Comparison of ENCODE assay signal across 8 mouse cellular contexts in the genomic region with DNA sequence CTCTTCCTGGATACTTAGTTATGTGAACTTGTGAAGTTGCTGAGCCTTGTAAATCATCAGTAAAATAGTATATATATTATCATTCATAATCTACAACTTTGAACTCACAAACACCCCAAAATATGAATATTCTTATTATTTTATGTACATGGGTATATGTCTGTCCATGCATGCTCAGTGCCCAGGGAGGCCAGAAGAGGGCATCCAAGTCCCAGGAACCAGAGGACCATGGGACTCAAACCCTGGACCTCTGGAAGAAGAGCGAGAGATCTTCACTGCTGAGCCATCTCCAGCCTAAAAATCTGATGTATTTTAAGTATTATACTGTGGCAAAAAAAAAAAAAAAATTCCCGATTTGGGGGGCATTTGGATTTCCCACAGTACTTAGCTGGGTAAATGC. TPM values are rescaled to one million over a fixed set of nuclear protein-coding genes. Genes with fewer than 3 reads are reported as not detected.
A peak's percentile ranks its signal among the peaks of the same experiment; 100 is the strongest.
DNase-seq lines count a peak whose midpoint lies in the region; TF ChIP-seq lines count a peak whose summit lies in the region.

No protein-coding gene starts in this region.

- H3K4me3 ChIP-seq in kidney, adult 2 months (ENCODE audit: insufficient read depth, low read depth, low read length) = no peak overlapping the region
- H3K4me3 ChIP-seq in E14TG2a.4 (replicated peaks; ENCODE audit: low read length) = no peak overlapping the region

- no peaks in the 10 kb centered on the region for H3K27me3 ChIP-seq in kidney, adult 2 months (replicated peaks; ENCODE audit: control insufficient read depth, insufficient read depth, low read length)
- H3K27me3 ChIP-seq in E14TG2a.4 (ENCODE audit: insufficient read depth, low read length) = no peaks in the 10 kb centered on the region

- WGBS in kidney, adult 2 months = 32% methylated on average over 2 of the region's 2 CpGs

- H3K27ac ChIP-seq in kidney, adult 2 months (ENCODE audit: insufficient read depth, low read depth, low read length) = no peak overlapping the region

- no peaks in the 10 kb centered on the region for H3K9me3 ChIP-seq in E14TG2a.4 (ENCODE audit: low read length)

- no peak for TF ChIP-seq POLR2A in kidney, adult 2 months (IDR thresholded peaks at IDR 0.05; ENCODE audit: low read depth, low read length)

- DNase-seq in adrenal gland, adult (ENCODE audit: inconsistent age in 2 of 2, low spot score in 1 of 2) = peak; percentile 42 to 74
- DNase-seq in adrenal gland, adult 8-10 months = no peak
- peak; percentile 38 for DNase-seq in kidney, adult 2 months
- DNase-seq in kidney, adult 9 months = no peak
- peak; percentile 33 to 66 for DNase-seq in kidney, postnatal 36 days
- DNase-seq in T-cell, adult 2 months (ENCODE audit: low spot score) = no peak
- no peak for DNase-seq in urinary bladder, adult 2 months (ENCODE audit: low spot score)

- peak; percentile 76 for TF ChIP-seq CTCF in kidney, adult 2 months (conservative IDR thresholded peaks at IDR 0.05; ENCODE audit: insufficient read depth, insufficient read length, low read depth, low read length)
- peak; percentile 30 for TF ChIP-seq CTCF in E14TG2a.4 (conservative IDR thresholded peaks at IDR 0.05; ENCODE audit: low read length)

- no peaks in the 10 kb centered on the region for H3K36me3 ChIP-seq in kidney, adult 2 months (ENCODE audit: control insufficient read depth, insufficient read depth, low read length)
- peaks cover 14% of the 10 kb centered on the region; the same call in 1 of the 2 replicates for H3K36me3 ChIP-seq in E14TG2a.4 (ENCODE audit: insufficient read depth, low read length)

- H3K4me1 ChIP-seq in kidney, adult 2 months (ENCODE audit: control insufficient read depth, insufficient read depth, low read length) = no peaks in the 10 kb centered on the region
- peaks cover 17% of the 10 kb centered on the region for H3K4me1 ChIP-seq in E14TG2a.4 (replicated peaks; ENCODE audit: low read depth, low read length)

RNA-seq across cellular contexts. Expression of a gene that starts 30.2 kb away (rescaled TPM):
- total RNA-seq in adrenal gland, adult 8-10 months (2022) = 10 to 100 TPM in 3 of 4 experiments, 1 to 10 TPM in 1; 9.5 to 13.6 (median 11.7) TPM
- 4.6 and 5.3 TPM in 2 replicates for polyA plus RNA-seq in kidney, adult 2 months (2012; rRNA removed)
- 9.1 and 11.4 TPM in 2 replicates for polyA plus RNA-seq in urinary bladder, adult 2 months (2012; rRNA removed)

RNA-seq across cellular contexts. Expression of a gene that starts 37.2 kb away (rescaled TPM):
- total RNA-seq in adrenal gland, adult 8-10 months (2022) = 1 to 10 TPM; 6.6 to 9.3 (median 7.9) TPM
- polyA plus RNA-seq in kidney, adult 2 months (2012; rRNA removed) = 39.0 and 41.1 TPM in 2 replicates
- 12.4 and 13.5 TPM in 2 replicates for polyA plus RNA-seq in urinary bladder, adult 2 months (2012; rRNA removed)

RNA-seq across cellular contexts. Expression of a gene that starts 42.0 kb away (rescaled TPM):
- 10 to 100 TPM; 26.8 to 60.1 (median 38.2) TPM for total RNA-seq in adrenal gland, adult 8-10 months (2022)
- 548 and 676 TPM in 2 replicates for polyA plus RNA-seq in kidney, adult 2 months (2012; rRNA removed)
- 150 and 169 TPM in 2 replicates for polyA plus RNA-seq in urinary bladder, adult 2 months (2012; rRNA removed)

RNA-seq across cellular contexts. Expression of a gene that starts 43.0 kb away (rescaled TPM):
- total RNA-seq in adrenal gland, adult 8-10 months (2022) = 1 to 10 TPM; 3.0 to 3.2 (median 3.1) TPM
- 20.0 and 21.1 TPM in 2 replicates for polyA plus RNA-seq in kidney, adult 2 months (2012; rRNA removed)
- polyA plus RNA-seq in urinary bladder, adult 2 months (2012; rRNA removed) = 48.5 and 54.7 TPM in 2 replicates

RNA-seq across cellular contexts. Expression of a gene that starts 49.5 kb away (rescaled TPM):
- total RNA-seq in adrenal gland, adult 8-10 months (2022) = 100 to 1,000 TPM in 2 of 4 experiments, 10 to 100 TPM in 2; 71.5 to 123 (median 102) TPM
- polyA plus RNA-seq in kidney, adult 2 months (2012; rRNA removed) = 60.8 and 70.8 TPM in 2 replicates
- polyA plus RNA-seq in urinary bladder, adult 2 months (2012; rRNA removed) = 42.8 and 43.1 TPM in 2 replicates

Comparison
In these comparisons a context has a peak if more than half of its experiments do, and no peak if none do; other contexts are left out.
1. DNase-seq: peak in adrenal gland, adult (2 of 2), kidney, adult 2 months (single experiment) and kidney, postnatal 36 days (2 of 2); none in adrenal gland, adult 8-10 months (single experiment), kidney, adult 9 months (single experiment), T-cell, adult 2 months (single experiment) and urinary bladder, adult 2 months (single experiment).